Mouse (Mus musculus) small intestine, adult 2 months (tissue): ENCODE data around the gene Ube2j1. TPM values are rescaled to one million over a fixed set of nuclear protein-coding genes. Genes with fewer than 3 reads are reported as not detected.

ENCODE experiments used
- H3K27ac ChIP-seq: fragments of 200-500 bp; 2 replicates; pipeline ENCODE4 v1.5.1; 2012; ENCODE audit warnings: low read depth, low read length, control low read depth, inconsistent platforms; ENCODE audit not compliant: insufficient read depth
- H3K27me3 ChIP-seq: fragments of 200-500 bp; 2 replicates; pipeline ENCODE4 v1.6.1; 2012; ENCODE audit warnings: mild to moderate bottlenecking, moderate library complexity, low read length, inconsistent platforms; ENCODE audit not compliant: control insufficient read depth, insufficient read depth
- H3K36me3 ChIP-seq: fragments of 200-500 bp; 2 replicates; pipeline ENCODE4 v1.6.1; 2012; ENCODE audit warnings: mild to moderate bottlenecking, low read length, control low read depth, inconsistent platforms; ENCODE audit not compliant: control insufficient read depth, insufficient read depth
- H3K4me1 ChIP-seq: fragments of 200-500 bp; 2 replicates; pipeline ENCODE4 v1.6.1; 2012; ENCODE audit warnings: low read length, inconsistent platforms, mixed read lengths; ENCODE audit not compliant: control insufficient read depth, insufficient read depth, insufficient read length
- H3K4me3 ChIP-seq: fragments of 200-500 bp; 2 replicates; pipeline ENCODE4 v1.5.1; 2012; ENCODE audit warnings: low read depth, mild to moderate bottlenecking, control low read depth, inconsistent platforms, low read length, moderate library complexity
- CTCF ChIP-seq: fragments of 200-500 bp; IDR thresholded peaks from 2 replicates; pipeline ENCODE4 v1.5.1; 2012; ENCODE audit warnings: low read depth, mild to moderate bottlenecking, control low read depth, inconsistent platforms, low read length, moderate library complexity, mixed read lengths; ENCODE audit not compliant: insufficient replicate concordance, insufficient read length; ENCODE audit errors: extremely low read depth
- POLR2A ChIP-seq: fragments of 200-500 bp; IDR thresholded peaks from 2 replicates; pipeline ENCODE4 v1.6.1; 2012; ENCODE audit warnings: low read depth, mild to moderate bottlenecking, control low read depth, inconsistent platforms, low read length, moderate library complexity
- WGBS: fragments of 180-500 bp; shearing (Covaris S2); methylation state at CpG from one replicate; pipeline ENCODE4 v1.1.7; 2018; 5-methylcytosine and 5-hydroxymethylcytosine counted together
- polyA plus RNA-seq: library from polyadenylated mRNA; depleted of rRNA; stranded (reverse); fragments of >200 nt; gene quantifications from 2 replicates; pipeline ENCODE4 v1.2.3, GENCODE M21; 2012; rRNA removed

Ube2j1 gene
- polyA plus RNA-seq: 8.8 and 18.5 TPM in 2 replicates

DNA sequence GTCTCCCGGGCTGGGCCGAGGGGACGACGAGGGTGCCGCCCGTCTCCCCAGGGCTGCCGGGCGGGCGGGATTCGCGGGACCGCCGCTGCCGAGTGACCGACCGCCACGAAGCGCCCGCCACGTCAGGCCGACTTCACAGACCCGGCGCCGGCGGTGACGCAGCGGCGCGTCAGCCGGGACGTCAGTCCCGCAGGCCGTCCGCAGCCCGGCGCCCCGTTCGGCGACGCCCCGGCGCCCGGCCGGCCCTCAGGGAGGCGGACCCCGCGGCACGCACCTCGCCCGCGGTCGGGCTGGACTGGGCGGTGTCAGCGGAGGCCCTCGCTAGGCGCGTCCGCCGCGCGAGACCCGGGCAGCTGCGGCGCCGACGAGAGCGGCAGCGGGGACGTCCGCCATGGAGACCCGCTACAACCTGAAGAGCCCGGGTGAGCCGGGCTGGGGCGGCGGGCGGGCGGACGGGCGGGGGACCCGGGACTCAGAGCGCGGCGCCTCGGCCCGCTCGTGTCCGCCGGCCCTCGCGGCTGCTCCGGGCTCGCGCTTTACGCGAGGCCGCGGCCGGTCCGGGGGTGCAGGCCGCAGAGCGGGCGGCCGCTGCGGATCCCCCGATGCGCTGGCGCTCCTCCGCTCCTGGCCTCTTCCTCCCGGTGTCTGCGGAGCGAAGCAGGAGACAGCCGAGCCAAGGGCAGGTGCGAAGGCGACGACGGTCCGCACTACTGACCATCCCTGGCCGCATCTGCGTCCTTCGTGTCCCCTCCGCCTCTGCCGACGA, at the start of gene Ube2j1:
Ube2j1 (plus strand) TSS at position 222 of the 766 bp plus-strand sequence.
- TF ChIP-seq CTCF (no peak), POLR2A (peak; percentile 71)
- WGBS: under 1% methylated on average over 122 of the region's 123 CpGs
- Histone ChIP-seq H3K4me1 (peaks cover 4% of the 10 kb centered on the region), H3K27me3 (no peaks in the 10 kb centered on the region), H3K4me3 (peak within 1 kb of the TSS; percentile 86), H3K36me3 (peaks cover 5% of the 10 kb centered on the region), H3K27ac (peak within 1 kb of the TSS; percentile 86)

DNA sequence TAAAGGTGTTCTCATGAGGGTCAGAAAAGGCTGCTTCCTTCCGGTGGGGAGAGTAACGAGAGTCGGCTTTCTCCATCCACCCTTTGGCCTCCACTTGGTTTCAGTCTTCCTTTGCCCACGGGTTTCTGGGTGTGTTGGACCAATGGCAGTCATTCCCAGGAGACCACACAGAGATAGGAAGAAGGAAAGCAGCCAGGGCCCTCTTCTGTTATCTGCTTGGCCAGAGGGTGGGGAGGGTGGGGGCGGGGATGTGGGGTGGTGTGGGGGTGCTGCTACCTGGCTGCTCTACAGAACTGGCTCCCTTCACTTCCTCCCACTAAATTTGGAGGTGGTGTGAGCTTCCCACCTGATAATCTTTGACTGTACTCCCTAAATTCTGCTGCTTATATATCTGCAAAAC, 49.6 kb upstream of the Ube2j1 start:
- TF ChIP-seq POLR2A (no peak), CTCF (no peak)
- Histone ChIP-seq H3K27me3 (no peaks in the 10 kb centered on the region), H3K36me3 (no peaks in the 10 kb centered on the region), H3K27ac (peak overlapping the region; percentile 89), H3K4me3 (no peak overlapping the region), H3K4me1 (peaks cover 10% of the 10 kb centered on the region)
- 8% methylated on average over 5 of the region's 5 CpGs for WGBS

DNA sequence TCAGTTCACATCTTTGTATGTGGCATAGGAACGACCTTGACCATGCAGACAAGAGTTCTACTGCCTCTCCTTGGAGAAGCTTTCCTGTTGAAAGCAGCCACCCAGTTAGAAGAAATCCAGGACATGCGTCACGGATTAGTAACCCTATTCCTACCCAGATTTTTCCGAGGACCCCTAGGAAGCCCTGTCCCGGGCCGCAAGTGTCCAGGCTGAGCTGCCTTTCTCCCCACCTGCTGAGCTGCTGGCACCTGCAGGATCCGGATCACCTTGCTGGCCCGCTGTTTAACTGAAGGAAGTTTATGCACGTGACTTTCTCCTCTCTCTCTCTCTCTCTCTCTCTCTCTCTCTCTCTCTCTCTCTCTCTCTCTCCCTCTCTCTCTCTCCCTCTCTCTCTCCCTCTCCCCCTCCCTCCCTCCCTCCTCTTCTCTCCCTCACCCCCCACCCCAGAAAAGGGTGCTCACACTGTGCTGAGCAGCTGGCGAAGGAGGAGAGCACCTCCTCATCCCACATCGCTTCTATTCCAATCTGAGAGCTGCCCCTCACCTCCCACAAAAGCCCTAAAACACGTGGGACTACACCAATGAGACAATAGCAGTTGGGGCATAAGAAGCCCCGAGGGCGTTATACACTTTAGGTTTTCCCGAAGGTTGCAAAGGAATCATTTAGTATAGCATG, 49.0 kb upstream of the Ube2j1 start:
- H3K36me3 ChIP-seq: no peaks in the 10 kb centered on the region
- peak overlapping the region; percentile 89 for H3K27ac ChIP-seq
- peaks cover 10% of the 10 kb centered on the region for H3K4me1 ChIP-seq
- WGBS: 5% methylated on average over 15 of the region's 15 CpGs
- no peaks in the 10 kb centered on the region for H3K27me3 ChIP-seq
- TF ChIP-seq POLR2A (no peak; the same call in 1 of the 2 replicates), CTCF (no peak)
- H3K4me3 ChIP-seq: peak overlapping the region; percentile 39; the same call in 1 of the 2 replicates

DNA sequence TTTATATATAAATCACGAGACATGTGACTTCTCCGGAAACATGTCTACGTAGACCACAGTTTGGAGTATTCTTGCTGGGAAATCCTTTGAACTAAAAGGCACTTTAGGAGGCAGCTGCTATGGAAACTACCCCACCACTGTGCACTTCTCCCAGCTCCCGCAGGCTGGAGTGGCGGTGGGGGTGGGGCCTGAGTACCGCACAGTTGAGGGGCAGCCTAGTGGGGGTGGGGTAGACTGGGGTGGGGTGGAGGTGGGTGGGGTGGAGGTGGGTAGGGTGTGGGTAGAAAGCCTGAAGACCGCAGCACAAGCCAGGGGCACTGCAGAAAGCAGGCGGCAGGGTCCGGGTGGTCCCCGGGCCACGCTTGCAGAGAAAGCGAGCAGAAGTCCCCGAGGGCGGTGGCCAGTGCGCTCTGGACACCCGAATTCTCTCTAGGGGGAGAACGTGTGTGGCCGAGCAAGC, 48.5 kb upstream of the Ube2j1 start, which contains the start of gene Rragd:
Rragd (plus strand) TSS at position 322 of the 460 bp plus-strand sequence.
- Histone ChIP-seq H3K4me1 (peaks cover 10% of the 10 kb centered on the region), H3K4me3 (peak within 1 kb of the TSS; percentile 100), H3K36me3 (no peaks in the 10 kb centered on the region), H3K27me3 (no peaks in the 10 kb centered on the region), H3K27ac (peak within 1 kb of the TSS; percentile 89)
- TF ChIP-seq POLR2A (no peak), CTCF (no peak)
- 1% methylated on average over 18 of the region's 18 CpGs for WGBS

DNA sequence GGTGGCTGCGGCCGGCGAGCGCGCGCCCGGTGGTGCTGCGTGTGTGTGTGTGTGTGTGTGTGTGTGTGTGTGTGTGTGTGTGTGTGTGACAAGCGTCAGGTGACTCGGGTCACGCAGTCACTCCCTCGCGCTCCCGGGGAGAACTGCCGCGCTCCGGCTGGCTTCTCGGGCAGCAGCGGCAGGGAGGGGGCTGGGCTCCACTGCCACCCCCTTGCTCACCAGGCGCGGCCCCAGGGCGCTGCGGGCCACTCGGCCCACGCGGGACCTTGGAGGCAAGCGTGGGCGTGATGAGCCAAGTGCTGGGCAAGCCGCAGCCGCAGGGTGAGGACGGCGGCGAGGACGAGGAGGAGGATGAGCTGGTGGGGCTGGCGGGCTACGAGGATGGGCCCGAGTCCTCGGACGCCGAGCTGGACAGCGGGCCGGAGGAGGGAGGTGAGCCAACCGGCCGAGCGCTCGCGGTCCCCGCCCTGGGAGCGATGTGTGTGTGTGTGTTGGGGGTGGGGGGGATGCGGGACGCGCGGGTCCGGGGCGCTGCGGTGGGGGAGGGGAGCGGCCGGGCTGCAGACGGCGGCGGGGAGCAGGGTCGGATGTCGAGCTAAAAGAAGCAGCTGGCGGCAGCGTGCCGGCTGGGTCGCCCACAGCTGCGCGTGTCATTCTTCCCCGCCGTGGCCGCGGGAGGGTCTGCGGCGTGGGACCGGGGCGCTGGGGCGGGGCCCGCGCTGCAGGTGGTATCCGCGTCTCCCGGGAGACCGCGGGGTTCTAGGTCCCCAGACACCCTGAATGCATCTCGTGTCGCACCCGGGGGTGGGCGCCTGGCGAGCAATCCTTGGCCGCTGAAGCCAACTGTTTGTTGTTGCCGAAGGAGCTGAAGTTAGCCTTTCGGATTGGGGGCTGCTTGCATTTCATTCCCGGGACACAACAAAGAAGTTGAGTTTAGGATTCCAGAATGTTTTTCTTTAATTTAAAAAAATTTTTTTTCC, 47.8 kb upstream of the Ube2j1 start:
- WGBS: under 1% methylated on average over 89 of the region's 94 CpGs
- Histone ChIP-seq H3K36me3 (no peaks in the 10 kb centered on the region), H3K4me3 (peak overlapping the region; percentile 100), H3K27ac (peak overlapping the region; percentile 87), H3K27me3 (no peaks in the 10 kb centered on the region), H3K4me1 (peaks cover 10% of the 10 kb centered on the region)
- TF ChIP-seq POLR2A (peak; percentile 23), CTCF (no peak)

DNA sequence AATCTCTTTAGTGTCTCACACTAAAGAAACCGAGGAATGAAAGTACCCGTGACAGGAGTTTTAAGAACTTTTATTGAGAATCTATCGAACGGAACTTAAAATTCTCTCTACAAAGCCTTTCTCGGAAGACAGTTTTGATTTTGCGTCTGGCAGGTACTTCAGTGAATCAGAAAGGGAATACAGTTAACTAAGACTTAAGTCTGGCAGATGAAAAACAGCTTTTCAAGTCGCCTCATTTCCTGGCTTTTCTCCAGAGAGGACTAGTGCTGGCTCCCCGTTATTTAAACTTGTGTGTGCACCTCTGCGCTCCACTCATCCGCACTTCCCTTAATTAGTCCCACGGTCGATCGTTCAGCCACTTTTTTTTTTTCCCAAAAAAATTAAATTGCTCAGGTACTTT, 47.0 kb upstream of the Ube2j1 start:
- peak overlapping the region; percentile 23; the same call in 1 of the 2 replicates for H3K27ac ChIP-seq
- H3K4me3 ChIP-seq: peak overlapping the region; percentile 29; the same call in 1 of the 2 replicates
- TF ChIP-seq CTCF: no peak
- peaks cover 10% of the 10 kb centered on the region for H3K4me1 ChIP-seq
- no peaks in the 10 kb centered on the region for H3K36me3 ChIP-seq
- 7% methylated on average over 13 of the region's 13 CpGs for WGBS
- no peaks in the 10 kb centered on the region for H3K27me3 ChIP-seq
